Mouse (Mus musculus) splenic B cell, adult 2 months (primary cell): ENCODE results near the gene Psmd10.

ENCODE experiments used
- DNase-seq: peaks from one replicate; pipeline ENCODE4 v3.0.0-alpha.2; 2011; ENCODE audit warnings: low read depth, low spot score
- H3K27me3 ChIP-seq: 2 replicates; pipeline ENCODE4 v1.6.1; 2012; ENCODE audit warnings: mild to moderate bottlenecking, low read length, moderate library complexity, mixed read lengths; ENCODE audit not compliant: control insufficient read depth, poor library complexity, insufficient read depth, severe bottlenecking
- H3K36me3 ChIP-seq: 2 replicates; pipeline ENCODE4 v1.6.1; 2012; ENCODE audit warnings: mild to moderate bottlenecking, low read length, moderate library complexity, mixed read lengths; ENCODE audit not compliant: control insufficient read depth, poor library complexity, insufficient read depth, severe bottlenecking

Psmd10 gene

DNA sequence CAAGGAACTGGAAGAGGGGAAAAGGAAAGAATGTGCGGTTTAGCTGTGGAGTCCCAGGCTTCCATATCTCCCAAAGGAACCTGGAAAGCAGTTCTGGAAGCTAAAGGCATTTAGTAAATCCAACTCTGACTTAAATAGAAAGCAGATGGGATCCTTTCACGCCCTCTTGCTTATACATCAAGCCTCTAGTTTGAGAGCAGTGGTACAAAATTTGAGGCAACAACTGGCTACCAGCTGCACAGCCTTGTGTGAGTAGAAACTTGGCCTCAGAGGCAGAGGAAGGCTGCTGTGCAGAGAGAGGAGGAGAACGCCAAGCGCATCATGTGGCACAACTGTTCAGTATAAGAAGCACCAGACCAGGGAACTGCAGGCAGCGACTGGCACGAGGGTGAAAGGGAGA, 35.2 kb downstream of the Psmd10 start:
- Histone ChIP-seq H3K36me3 (no peaks in the 10 kb centered on the region), H3K27me3 (no peaks in the 10 kb centered on the region)
- no peak for DNase-seq

DNA sequence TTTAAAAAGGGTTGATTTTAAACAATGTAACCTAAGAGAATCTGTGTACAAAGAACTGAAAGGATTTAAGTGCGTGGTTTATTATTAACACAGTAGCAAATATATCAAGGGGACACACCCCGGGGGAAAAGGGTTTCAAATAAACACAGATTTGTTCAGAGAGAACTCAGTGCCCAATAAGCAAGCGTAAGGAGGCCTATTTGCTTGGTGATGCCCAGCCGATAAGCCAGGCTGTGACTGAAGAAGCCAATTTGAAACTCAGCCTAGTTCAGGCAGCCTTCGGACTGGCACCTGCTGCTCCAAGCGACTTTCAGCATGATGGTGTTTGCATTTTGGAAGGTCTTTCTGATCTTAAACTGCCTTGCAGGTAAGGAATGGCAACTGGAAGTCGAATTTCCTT, 49.2 kb downstream of the Psmd10 start, which contains the start of gene Vsig1:
Gene Vsig1 (plus strand): TSS at position 249 of the 400 bp plus-strand sequence.
- Histone ChIP-seq H3K36me3 (no peaks in the 10 kb centered on the region), H3K27me3 (no peaks in the 10 kb centered on the region)
- no peak for DNase-seq

DNA sequence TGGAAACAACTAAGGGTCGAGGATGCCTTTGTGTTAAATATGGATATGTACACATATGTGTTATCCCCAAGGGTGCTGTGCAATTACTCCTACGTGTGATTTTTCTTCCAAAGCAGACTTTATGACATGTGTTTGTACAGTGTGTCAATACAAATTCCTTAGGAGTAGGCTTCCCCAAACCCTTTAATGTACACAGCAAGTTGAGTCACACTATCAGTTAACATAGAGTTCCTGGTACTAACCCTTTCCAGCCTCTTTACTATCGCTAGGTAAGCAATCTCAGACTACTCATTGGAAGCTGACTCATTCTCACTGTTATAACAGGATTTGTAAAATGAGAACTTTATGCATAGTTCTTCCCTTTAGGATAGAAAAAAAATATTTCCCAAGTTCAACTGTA, 53.0 kb downstream of the Psmd10 start:
- no peaks in the 10 kb centered on the region for H3K27me3 ChIP-seq
- no peak for DNase-seq
- H3K36me3 ChIP-seq = no peaks in the 10 kb centered on the region
